Mouse (Mus musculus) forebrain, embryonic 11.5 days (tissue): ENCODE data around the gene Lancl2. TPM values are rescaled to one million over a fixed set of nuclear protein-coding genes. Genes with fewer than 3 reads are reported as not detected.

Experiments used
- ATAC-seq: fragments of 200-750 bp; cut with Nextera tagmentation; replicated peaks from 2 replicates; pipeline ENCODE4 v1.8.0; 2017; ENCODE audit warnings: moderate TSS enrichment; ENCODE audit not compliant: low FRiP score
- DNase-seq: peaks from one replicate; pipeline ENCODE4 v3.0.0-alpha.2; 2017; ENCODE audit warnings: low spot score
- H3K27ac ChIP-seq: fragments of 300-500 bp; sonication (generic); 2 replicates; pipeline ENCODE4 v1.5.1; 2014; ENCODE audit warnings: low read depth, low read length
- H3K27me3 ChIP-seq: fragments of 300-500 bp; sonication (generic); 2 replicates; pipeline ENCODE4 v1.6.1; 2014; ENCODE audit warnings: mild to moderate bottlenecking, low read length, mixed read lengths; ENCODE audit not compliant: control insufficient read depth, insufficient read depth
- H3K36me3 ChIP-seq: fragments of 300-500 bp; sonication (generic); 2 replicates; pipeline ENCODE4 v1.6.1; 2014; ENCODE audit warnings: mild to moderate bottlenecking, low read length, moderate library complexity, mixed read lengths; ENCODE audit not compliant: control insufficient read depth, insufficient read depth
- H3K4me1 ChIP-seq: fragments of 300-500 bp; sonication (generic); replicated peaks from 2 replicates; pipeline ENCODE4 v1.6.1; 2014; ENCODE audit warnings: low read length, mixed read lengths; ENCODE audit not compliant: control insufficient read depth, insufficient read depth
- H3K4me2 ChIP-seq: fragments of 300-500 bp; sonication (generic); 2 replicates; pipeline ENCODE4 v1.6.1; 2014; ENCODE audit warnings: low read depth, mild to moderate bottlenecking, low read length, moderate library complexity, mixed read lengths; ENCODE audit not compliant: severe bottlenecking
- H3K4me3 ChIP-seq: fragments of 300-500 bp; sonication (generic); 2 replicates; pipeline ENCODE4 v1.5.1; 2014; ENCODE audit warnings: low read depth, low read length
- H3K9ac ChIP-seq: fragments of 300-500 bp; sonication (generic); 2 replicates; pipeline ENCODE4 v1.6.1; 2014; ENCODE audit warnings: low read length
- H3K9me3 ChIP-seq: fragments of 300-500 bp; sonication (generic); 2 replicates; pipeline ENCODE4 v1.6.1; 2016; ENCODE audit warnings: low read length, mixed read lengths; ENCODE audit not compliant: control insufficient read depth
- WGBS: fragments of 180-500 bp; shearing (Covaris S2); extraction: QIAGEN DNeasy Blood & Tissue Kit; methylation state at CpG from one replicate; pipeline ENCODE4 v1.1.7; 2014; 5-methylcytosine and 5-hydroxymethylcytosine counted together
- polyA plus RNA-seq: library from polyadenylated mRNA; unstranded; fragments of >200 nt; fragmentation: Nextera tagmentation; extraction: Ambion mirVana; gene quantifications from 2 replicates; pipeline ENCODE4 v1.2.1, GENCODE M21; 2014

The Lancl2 gene
- polyA plus RNA-seq, 1 experiment from 2014 or later: 54.0 TPM

- H3K36me3 ChIP-seq: no peaks in the 10 kb centered on the region
- no peak overlapping the region for H3K9ac ChIP-seq
- WGBS: 92% methylated on average over 1 of the region's 1 CpGs
- H3K4me3 ChIP-seq: no peak overlapping the region
- H3K9me3 ChIP-seq: no peaks in the 10 kb centered on the region
- 0 out of 2 replicates have a peak, but pooled peaks cover 2% of the 10 kb centered on the region for H3K4me1 ChIP-seq
- H3K27me3 ChIP-seq: no peaks in the 10 kb centered on the region
- DNase-seq (no peak), ATAC-seq (no peak)
- no peak overlapping the region for H3K27ac ChIP-seq
- no peak overlapping the region for H3K4me2 ChIP-seq
Observed at GRCm38 (mm10) chr6:57706721-57707120, 4.4 kb downstream of the Lancl2 start.

- DNase-seq (no peak), ATAC-seq (no peak)
- no peaks in the 10 kb centered on the region for H3K27me3 ChIP-seq
- no peaks in the 10 kb centered on the region for H3K4me1 ChIP-seq
- no peak overlapping the region for H3K9ac ChIP-seq
- no peaks in the 10 kb centered on the region for H3K9me3 ChIP-seq
- H3K27ac ChIP-seq: no peak overlapping the region
- H3K4me3 ChIP-seq: no peak overlapping the region
- no peaks in the 10 kb centered on the region for H3K36me3 ChIP-seq
- H3K4me2 ChIP-seq: no peak overlapping the region
- WGBS: 38% methylated on average over 1 of the region's 1 CpGs
Observed at GRCm38 (mm10) chr6:57711726-57712125, 9.4 kb downstream of the Lancl2 start.

GRCm38 (mm10) chr6:57721347-57721746, 19.0 kb downstream of the Lancl2 start:
- Histone ChIP-seq H3K4me1 (no peaks in the 10 kb centered on the region), H3K9me3 (no peaks in the 10 kb centered on the region), H3K36me3 (no peaks in the 10 kb centered on the region), H3K27me3 (no peaks in the 10 kb centered on the region), H3K4me2 (no peak overlapping the region), H3K27ac (no peak overlapping the region), H3K9ac (no peak overlapping the region), H3K4me3 (no peak overlapping the region)
- 96% methylated on average over 1 of the region's 1 CpGs for WGBS
- DNase-seq: no peak
- no peak for ATAC-seq

GRCm38 (mm10) chr6:57742749-57743148, 40.4 kb downstream of the Lancl2 start:
- no peak overlapping the region for H3K27ac ChIP-seq
- no peaks in the 10 kb centered on the region; the same call in 1 of the 2 replicates for H3K36me3 ChIP-seq
- no peak overlapping the region for H3K9ac ChIP-seq
- no peaks in the 10 kb centered on the region for H3K4me1 ChIP-seq
- H3K27me3 ChIP-seq: no peaks in the 10 kb centered on the region
- no peak overlapping the region for H3K4me3 ChIP-seq
- DNase-seq (no peak), ATAC-seq (no peak)
- no peak overlapping the region for H3K4me2 ChIP-seq
- no peaks in the 10 kb centered on the region for H3K9me3 ChIP-seq
- WGBS: 92% methylated on average over 1 of the region's 1 CpGs

- H3K9me3 ChIP-seq: no peaks in the 10 kb centered on the region
- no peaks in the 10 kb centered on the region for H3K27me3 ChIP-seq
- no peak overlapping the region for H3K9ac ChIP-seq
- WGBS: 73% methylated on average over 2 of the region's 2 CpGs
- no peak for ATAC-seq
- no peaks in the 10 kb centered on the region for H3K4me1 ChIP-seq
- no peak overlapping the region for H3K4me2 ChIP-seq
- no peak overlapping the region for H3K4me3 ChIP-seq
- no peak overlapping the region for H3K27ac ChIP-seq
- H3K36me3 ChIP-seq: no peaks in the 10 kb centered on the region
- DNase-seq: no peak
Observed at GRCm38 (mm10) chr6:57743333-57743732, 41.0 kb downstream of the Lancl2 start.

- Histone ChIP-seq H3K27ac (no peak overlapping the region), H3K4me3 (no peak overlapping the region), H3K9me3 (no peaks in the 10 kb centered on the region), H3K36me3 (no peaks in the 10 kb centered on the region), H3K4me1 (no peaks in the 10 kb centered on the region), H3K27me3 (no peaks in the 10 kb centered on the region), H3K4me2 (no peak overlapping the region), H3K9ac (no peak overlapping the region)
- ATAC-seq: no peak
- no peak for DNase-seq
- WGBS: 97% methylated on average over 2 of the region's 2 CpGs
Observed at GRCm38 (mm10) chr6:57744123-57744522, 41.8 kb downstream of the Lancl2 start.

- WGBS: 90% methylated on average over 4 of the region's 4 CpGs
Observed at GRCm38 (mm10) chr6:57744974-57745747, 42.8 kb downstream of the Lancl2 start.

GRCm38 (mm10) chr6:57745748-57746129, 43.4 kb downstream of the Lancl2 start:
- 96% methylated on average over 2 of the region's 2 CpGs for WGBS
- no peak overlapping the region for H3K4me3 ChIP-seq
- H3K9me3 ChIP-seq: no peaks in the 10 kb centered on the region
- no peak for DNase-seq
- no peaks in the 10 kb centered on the region for H3K4me1 ChIP-seq
- no peaks in the 10 kb centered on the region for H3K36me3 ChIP-seq
- no peak overlapping the region for H3K4me2 ChIP-seq
- no peak for ATAC-seq
- H3K27ac ChIP-seq: no peak overlapping the region
- H3K27me3 ChIP-seq: no peaks in the 10 kb centered on the region
- H3K9ac ChIP-seq: no peak overlapping the region

More at GRCm38 (mm10) chr6:57744974-57745747, 42.8 kb downstream of the Lancl2 start:
- no peak overlapping the region for H3K4me2 ChIP-seq
- H3K4me1 ChIP-seq: no peaks in the 10 kb centered on the region
- H3K27ac ChIP-seq: no peak overlapping the region
- ATAC-seq: no peak
- H3K27me3 ChIP-seq: no peaks in the 10 kb centered on the region
- no peaks in the 10 kb centered on the region for H3K9me3 ChIP-seq
- no peak for DNase-seq
- no peaks in the 10 kb centered on the region for H3K36me3 ChIP-seq
- H3K4me3 ChIP-seq: no peak overlapping the region
- H3K9ac ChIP-seq: no peak overlapping the region
